Mouse (Mus musculus) kidney, embryonic 14.5 days (tissue): Measurements from ENCODE around the gene Elf2. TPM values are rescaled to one million over a fixed set of nuclear protein-coding genes. Genes with fewer than 3 reads are reported as not detected.

Experiments used
- ATAC-seq: fragments of 200-750 bp; cut with Nextera tagmentation; 2 replicates; pipeline ENCODE4 v1.8.0; 2017; ENCODE audit warnings: moderate number of reproducible peaks, mild to moderate bottlenecking, moderate TSS enrichment, moderate library complexity; ENCODE audit not compliant: low FRiP score, low TSS enrichment
- H3K27ac ChIP-seq: fragments of 300-500 bp; sonication (generic); 2 replicates; pipeline ENCODE4 v1.5.1; 2014; ENCODE audit warnings: low read depth, mild to moderate bottlenecking, low read length, moderate library complexity, mixed read lengths
- H3K27me3 ChIP-seq: fragments of 300-500 bp; sonication (generic); 2 replicates; pipeline ENCODE4 v1.6.1; 2014; ENCODE audit warnings: mild to moderate bottlenecking, low read length; ENCODE audit not compliant: control insufficient read depth, insufficient read depth
- H3K36me3 ChIP-seq: fragments of 300-500 bp; sonication (generic); 2 replicates; pipeline ENCODE4 v1.6.1; 2014; ENCODE audit warnings: low read length, mixed read lengths; ENCODE audit not compliant: control insufficient read depth, insufficient read depth
- H3K4me1 ChIP-seq: fragments of 300-500 bp; sonication (generic); 2 replicates; pipeline ENCODE4 v1.6.1; 2014; ENCODE audit warnings: low read length, mixed read lengths; ENCODE audit not compliant: control insufficient read depth, insufficient read depth
- H3K4me2 ChIP-seq: fragments of 300-500 bp; sonication (generic); replicated peaks from 2 replicates; pipeline ENCODE4 v1.6.1; 2014; ENCODE audit warnings: low read depth, mild to moderate bottlenecking, low read length
- H3K4me3 ChIP-seq: fragments of 300-500 bp; sonication (generic); 2 replicates; pipeline ENCODE4 v1.5.1; 2014; ENCODE audit warnings: mild to moderate bottlenecking, low read length
- H3K9ac ChIP-seq: fragments of 300-500 bp; sonication (generic); 2 replicates; pipeline ENCODE4 v1.6.1; 2014; ENCODE audit warnings: low read depth, mild to moderate bottlenecking, low read length, moderate library complexity
- H3K9me3 ChIP-seq: fragments of 300-500 bp; sonication (generic); 2 replicates; pipeline ENCODE4 v1.6.1; 2016; ENCODE audit warnings: low read length; ENCODE audit not compliant: control insufficient read depth
- WGBS: fragments of 180-500 bp; shearing (Covaris S2); extraction: QIAGEN DNeasy Blood & Tissue Kit; methylation state at CpG from one replicate; pipeline ENCODE4 v1.1.7; 2014; 5-methylcytosine and 5-hydroxymethylcytosine counted together
- polyA plus RNA-seq: library from polyadenylated mRNA; unstranded; fragments of >200 nt; fragmentation: Nextera tagmentation; extraction: Ambion mirVana; gene quantifications from 2 replicates; pipeline ENCODE4 v1.2.1, GENCODE M21; 2014

Gene Elf2
- polyA plus RNA-seq, 1 experiment from 2014 or later, result 61.6 TPM

DNA sequence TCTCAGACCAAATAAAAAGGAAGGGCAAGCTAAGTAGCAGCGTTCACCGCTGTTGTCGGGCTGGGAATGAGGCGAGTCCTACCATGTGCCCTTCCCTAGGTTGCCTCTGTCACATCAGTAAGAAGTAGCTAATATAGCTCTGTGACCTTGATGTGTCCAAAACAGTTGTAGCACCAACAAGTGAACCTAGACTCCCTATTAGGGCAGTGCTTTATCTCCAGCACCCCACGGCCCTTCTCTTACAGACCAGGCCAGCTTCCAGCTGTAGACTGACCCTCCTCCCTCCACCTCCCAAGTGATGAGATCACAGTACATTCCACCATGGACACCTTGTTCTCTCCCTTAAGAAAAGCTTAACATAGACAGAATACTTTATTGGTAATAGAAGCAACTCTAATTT lies 82.4 kb downstream of the Elf2 start:
- no peaks in the 10 kb centered on the region for H3K4me1 ChIP-seq
- no peak overlapping the region for H3K4me2 ChIP-seq
- no peak overlapping the region for H3K27ac ChIP-seq
- WGBS, result 95% methylated on average over 5 of the region's 5 CpGs
- H3K27me3 ChIP-seq, result no peaks in the 10 kb centered on the region
- no peaks in the 10 kb centered on the region for H3K9me3 ChIP-seq
- no peak overlapping the region for H3K9ac ChIP-seq
- H3K36me3 ChIP-seq, result peaks cover 88% of the 10 kb centered on the region
- no peak for ATAC-seq
- H3K4me3 ChIP-seq, result no peak overlapping the region

- H3K4me3 ChIP-seq, result no peak overlapping the region
- no peak overlapping the region for H3K27ac ChIP-seq
- H3K4me2 ChIP-seq, result no peak overlapping the region
- H3K9me3 ChIP-seq, result no peaks in the 10 kb centered on the region
- H3K9ac ChIP-seq, result no peak overlapping the region
- no peak for ATAC-seq
- no peaks in the 10 kb centered on the region for H3K4me1 ChIP-seq
- peaks cover 83% of the 10 kb centered on the region for H3K36me3 ChIP-seq
- WGBS, result 92% methylated on average over 12 of the region's 12 CpGs
- no peaks in the 10 kb centered on the region for H3K27me3 ChIP-seq
Observed at GRCm38 (mm10) chr3:51256450-51256849, 84.0 kb downstream of the Elf2 start.

- Histone ChIP-seq H3K9ac (no peak overlapping the region), H3K4me2 (no peak overlapping the region), H3K4me1 (no peaks in the 10 kb centered on the region), H3K27ac (no peak overlapping the region), H3K27me3 (no peaks in the 10 kb centered on the region), H3K9me3 (no peaks in the 10 kb centered on the region), H3K4me3 (no peak overlapping the region), H3K36me3 (peaks cover 84% of the 10 kb centered on the region)
- WGBS, result 93% methylated on average over 7 of the region's 7 CpGs
- no peak for ATAC-seq
Observed at GRCm38 (mm10) chr3:51254784-51255183, 85.7 kb downstream of the Elf2 start.

DNA sequence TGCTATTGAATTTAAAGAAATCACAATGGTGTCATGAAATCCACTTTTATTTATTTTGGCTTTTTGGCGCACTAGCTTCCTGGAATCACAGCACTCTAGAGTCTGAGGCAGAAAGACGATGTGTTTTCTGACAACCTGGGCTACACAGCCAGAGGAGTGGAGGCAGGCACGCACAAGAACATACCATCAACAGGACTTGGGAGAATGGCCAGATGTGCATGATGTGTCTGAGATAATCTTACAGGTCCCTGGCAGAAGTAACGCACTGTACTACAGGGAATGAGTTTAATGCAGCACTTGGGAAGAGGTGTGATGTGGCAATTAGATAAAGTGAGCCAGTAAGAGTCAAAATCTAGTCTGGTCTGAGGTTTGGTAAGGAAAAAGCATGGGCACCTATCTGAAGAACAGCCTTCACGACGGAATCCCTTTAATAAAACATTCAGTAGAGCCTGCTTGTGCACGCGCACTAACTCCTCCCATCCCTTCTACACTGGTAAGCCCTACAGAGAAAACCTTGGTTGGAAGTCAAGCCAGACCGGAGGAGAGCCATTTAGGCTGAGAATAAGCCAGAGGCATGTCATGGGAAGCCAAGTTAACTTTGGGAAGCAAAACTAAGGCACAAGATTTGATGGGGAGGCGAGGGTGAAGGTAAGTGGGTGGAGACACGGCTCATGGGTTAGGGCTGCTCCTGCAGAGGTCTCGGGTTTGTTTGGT lies 87.6 kb downstream of the Elf2 start:
- Histone ChIP-seq H3K27me3 (no peaks in the 10 kb centered on the region), H3K4me3 (no peak overlapping the region), H3K36me3 (peaks cover 70% of the 10 kb centered on the region), H3K9ac (no peak overlapping the region), H3K4me2 (no peak overlapping the region), H3K9me3 (no peaks in the 10 kb centered on the region), H3K27ac (no peak overlapping the region), H3K4me1 (no peaks in the 10 kb centered on the region)
- no peak for ATAC-seq
- WGBS, result 89% methylated on average over 12 of the region's 12 CpGs

DNA sequence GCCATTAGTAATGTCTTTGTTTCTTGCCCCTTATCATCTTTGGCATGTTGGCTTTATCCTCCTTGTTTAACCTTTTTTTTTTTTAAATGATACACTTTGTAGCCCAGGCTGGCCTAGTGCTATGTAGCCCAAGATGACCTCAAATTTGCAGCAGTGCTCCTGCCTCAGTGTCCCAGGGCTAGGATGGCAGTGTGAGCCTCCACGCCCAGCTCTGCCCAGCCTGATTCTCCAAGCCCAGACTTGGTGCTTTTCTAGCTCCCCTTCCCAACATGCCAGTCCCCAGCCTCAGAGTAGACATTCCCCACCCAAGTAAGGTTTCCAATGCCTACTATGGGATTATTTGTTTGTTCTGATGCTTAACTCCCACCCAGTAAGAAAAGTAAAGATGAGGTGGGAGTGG lies 88.2 kb downstream of the Elf2 start:
- no peak overlapping the region for H3K27ac ChIP-seq
- H3K9ac ChIP-seq, result no peak overlapping the region
- no peak overlapping the region for H3K4me2 ChIP-seq
- no peak overlapping the region for H3K4me3 ChIP-seq
- ATAC-seq, result no peak
- no peaks in the 10 kb centered on the region for H3K27me3 ChIP-seq
- peaks cover 67% of the 10 kb centered on the region for H3K36me3 ChIP-seq
- WGBS, result 100% methylated on average over 1 of the region's 1 CpGs
- H3K9me3 ChIP-seq, result no peaks in the 10 kb centered on the region
- H3K4me1 ChIP-seq, result no peaks in the 10 kb centered on the region

- WGBS, result 82% methylated on average over 5 of the region's 5 CpGs
- peaks cover 55% of the 10 kb centered on the region for H3K36me3 ChIP-seq
Observed at GRCm38 (mm10) chr3:51251057-51251456, 89.4 kb downstream of the Elf2 start.

DNA sequence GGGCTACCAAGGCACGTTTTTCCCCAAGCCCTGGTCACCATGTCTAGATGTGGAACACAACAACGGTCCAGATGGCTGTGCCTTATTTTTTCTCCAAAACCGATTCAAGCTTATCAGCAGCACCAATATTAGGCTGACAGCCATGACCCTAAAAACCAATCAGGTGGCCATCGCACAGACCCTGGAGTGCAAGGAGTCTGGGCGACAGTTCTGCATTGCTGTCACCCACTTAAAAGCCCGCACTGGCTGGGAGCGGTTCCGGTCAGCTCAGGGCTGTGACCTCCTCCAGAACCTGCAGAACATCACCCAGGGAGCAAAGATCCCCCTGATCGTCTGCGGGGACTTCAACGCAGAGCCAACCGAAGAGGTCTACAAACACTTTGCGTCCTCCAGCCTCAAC lies 90.6 kb downstream of the Elf2 start:
- H3K27me3 ChIP-seq, result no peaks in the 10 kb centered on the region
- no peak for ATAC-seq
- H3K4me2 ChIP-seq, result no peak overlapping the region
- H3K27ac ChIP-seq, result no peak overlapping the region
- H3K9me3 ChIP-seq, result no peaks in the 10 kb centered on the region
- no peak overlapping the region for H3K9ac ChIP-seq
- peaks cover 47% of the 10 kb centered on the region for H3K36me3 ChIP-seq
- WGBS, result 96% methylated on average over 13 of the region's 13 CpGs
- no peak overlapping the region for H3K4me3 ChIP-seq
- no peaks in the 10 kb centered on the region for H3K4me1 ChIP-seq

More at GRCm38 (mm10) chr3:51251057-51251456, 89.4 kb downstream of the Elf2 start:
- no peak overlapping the region for H3K9ac ChIP-seq
- H3K4me3 ChIP-seq, result no peak overlapping the region
- no peaks in the 10 kb centered on the region for H3K27me3 ChIP-seq
- H3K4me1 ChIP-seq, result no peaks in the 10 kb centered on the region
- H3K9me3 ChIP-seq, result no peaks in the 10 kb centered on the region
- no peak for ATAC-seq
- H3K4me2 ChIP-seq, result no peak overlapping the region
- H3K27ac ChIP-seq, result no peak overlapping the region

DNA sequence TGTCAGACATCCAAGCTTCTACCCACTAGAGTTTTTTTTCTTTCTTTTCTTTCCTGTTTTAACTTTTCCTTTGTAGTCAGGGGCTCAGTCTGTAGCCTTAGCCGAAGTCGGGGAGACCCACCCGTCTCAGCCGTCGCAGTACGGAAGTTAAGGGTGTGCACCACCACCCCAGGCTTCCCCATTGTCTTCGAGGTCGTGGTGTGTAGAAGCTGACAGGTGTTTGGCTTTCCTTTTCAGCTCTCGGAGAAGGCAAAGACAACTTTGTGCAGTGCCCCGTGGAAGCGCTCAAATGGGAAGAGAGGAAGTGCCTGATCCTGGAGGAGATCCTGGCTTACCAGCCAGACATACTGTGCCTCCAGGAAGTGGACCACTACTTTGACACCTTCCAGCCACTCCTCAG lies 91.0 kb downstream of the Elf2 start:
- Histone ChIP-seq H3K27me3 (no peaks in the 10 kb centered on the region), H3K4me2 (no peak overlapping the region), H3K9ac (no peak overlapping the region), H3K4me3 (no peak overlapping the region), H3K4me1 (no peaks in the 10 kb centered on the region), H3K9me3 (no peaks in the 10 kb centered on the region), H3K36me3 (peaks cover 44% of the 10 kb centered on the region), H3K27ac (no peak overlapping the region)
- WGBS, result 88% methylated on average over 11 of the region's 11 CpGs
- no peak for ATAC-seq

DNA sequence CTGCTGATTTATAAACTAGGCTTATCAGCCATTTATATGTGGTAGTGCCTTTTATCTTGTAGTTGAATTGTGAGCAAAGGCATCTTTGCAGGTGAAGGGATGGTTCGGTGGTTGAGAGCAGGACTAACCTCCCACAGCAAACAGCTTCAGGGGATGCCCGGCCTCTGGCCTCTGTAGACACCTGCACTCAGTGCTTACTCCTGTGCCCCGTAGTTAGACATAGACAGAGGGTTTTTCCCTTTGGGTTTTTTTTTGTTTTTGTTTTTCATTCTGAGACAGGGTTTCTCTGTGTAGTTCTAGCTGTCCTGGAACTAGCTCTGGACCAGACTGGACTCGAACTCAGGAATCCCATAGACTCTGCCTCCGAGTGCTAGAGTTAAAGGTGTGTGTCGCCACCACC lies 91.9 kb downstream of the Elf2 start:
- Histone ChIP-seq H3K27ac (no peak overlapping the region), H3K27me3 (no peaks in the 10 kb centered on the region), H3K4me2 (no peak overlapping the region), H3K36me3 (peaks cover 36% of the 10 kb centered on the region), H3K9me3 (no peaks in the 10 kb centered on the region), H3K4me1 (no peaks in the 10 kb centered on the region), H3K9ac (no peak overlapping the region), H3K4me3 (no peak overlapping the region)
- no peak for ATAC-seq
- 93% methylated on average over 6 of the region's 6 CpGs for WGBS
